Mouse (Mus musculus) heart, postnatal 0 days (tissue): ENCODE data around the gene Spata21.

Experiments used
- CTCF ChIP-seq: IDR thresholded peaks from 2 replicates; pipeline ENCODE4 v1.5.1; 2016; ENCODE audit warnings: antibody characterized with exemption, control low read depth, low read depth
- EP300 ChIP-seq: IDR thresholded peaks from 2 replicates; pipeline ENCODE4 v1.6.1; 2016; ENCODE audit warnings: antibody characterized with exemption, low read depth

DNA sequence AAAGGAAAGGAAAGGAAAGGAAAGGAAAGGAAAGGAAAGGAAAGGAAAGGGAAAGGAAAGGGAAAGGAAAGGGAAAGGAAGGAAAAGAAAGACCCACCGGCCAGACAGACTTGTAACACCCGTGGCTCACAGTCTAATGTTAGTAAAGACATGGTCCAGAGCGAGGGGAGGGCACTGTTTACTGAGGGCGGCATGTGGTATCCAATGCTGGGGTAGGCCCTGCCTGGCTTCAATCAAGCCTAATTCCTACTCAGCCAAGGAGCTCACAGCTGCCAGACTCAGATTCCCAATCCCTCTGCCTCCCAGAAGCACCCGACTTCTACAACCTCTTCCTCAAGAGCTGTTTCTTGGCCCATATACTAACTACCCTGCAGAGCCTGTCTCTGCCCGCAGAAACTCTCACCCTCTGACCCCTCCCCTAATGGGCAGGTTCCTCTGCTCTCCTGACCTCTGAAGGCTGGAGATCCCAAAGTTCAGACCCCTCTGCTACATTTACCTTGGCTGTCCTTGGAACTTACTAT is 41.1 kb downstream of the Spata21 start:
- TF ChIP-seq CTCF (no peak), EP300 (no peak)
